Mouse (Mus musculus) adrenal gland, postnatal 0 days (tissue): ENCODE results near the gene Itga9. TPM values are rescaled to one million over a fixed set of nuclear protein-coding genes. Genes with fewer than 3 reads are reported as not detected.

Experiments used
- polyA plus RNA-seq: library from polyadenylated mRNA; unstranded; fragments of >200 nt; fragmentation: Nextera tagmentation; extraction: Ambion mirVana; gene quantifications from 2 replicates; pipeline ENCODE4 v1.2.1, GENCODE M21; 2015

The Itga9 gene
- polyA plus RNA-seq: 19.9 and 26.4 TPM in 2 replicates

DNA sequence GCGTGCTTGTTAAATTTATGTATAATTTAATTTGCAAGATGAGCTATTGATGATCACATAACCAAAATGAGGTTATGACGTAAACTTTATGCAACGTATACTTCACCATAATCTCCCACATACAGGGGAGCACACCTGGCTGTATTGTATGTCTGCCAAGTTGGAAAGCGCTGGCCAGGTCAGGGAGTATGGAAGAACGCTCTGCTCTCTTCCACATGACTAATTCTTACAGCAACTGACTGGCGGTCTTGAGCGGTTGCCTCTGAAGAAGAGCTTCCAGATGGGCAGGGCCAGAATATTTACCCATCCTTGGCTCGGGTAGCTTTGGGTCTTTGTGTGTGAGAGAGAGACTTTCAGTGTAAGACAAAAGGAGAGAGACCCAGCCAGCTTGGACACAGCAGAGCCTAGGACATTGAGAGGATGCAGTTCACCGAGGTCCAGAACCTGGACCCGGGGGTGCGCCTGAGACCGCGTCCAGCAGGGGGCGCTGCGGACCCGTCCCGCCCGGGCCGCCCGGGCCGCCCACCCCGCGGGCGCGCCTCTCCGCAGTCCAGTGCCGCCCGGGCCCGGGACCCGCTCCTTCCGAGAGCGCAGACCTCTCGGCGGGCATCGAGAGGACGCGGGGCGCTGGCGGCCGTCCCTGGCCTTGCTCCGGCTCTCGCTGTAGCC is at the start of gene Itga9:
Itga9 (plus strand) TSS at position 543 of the 669 bp plus-strand sequence.

DNA sequence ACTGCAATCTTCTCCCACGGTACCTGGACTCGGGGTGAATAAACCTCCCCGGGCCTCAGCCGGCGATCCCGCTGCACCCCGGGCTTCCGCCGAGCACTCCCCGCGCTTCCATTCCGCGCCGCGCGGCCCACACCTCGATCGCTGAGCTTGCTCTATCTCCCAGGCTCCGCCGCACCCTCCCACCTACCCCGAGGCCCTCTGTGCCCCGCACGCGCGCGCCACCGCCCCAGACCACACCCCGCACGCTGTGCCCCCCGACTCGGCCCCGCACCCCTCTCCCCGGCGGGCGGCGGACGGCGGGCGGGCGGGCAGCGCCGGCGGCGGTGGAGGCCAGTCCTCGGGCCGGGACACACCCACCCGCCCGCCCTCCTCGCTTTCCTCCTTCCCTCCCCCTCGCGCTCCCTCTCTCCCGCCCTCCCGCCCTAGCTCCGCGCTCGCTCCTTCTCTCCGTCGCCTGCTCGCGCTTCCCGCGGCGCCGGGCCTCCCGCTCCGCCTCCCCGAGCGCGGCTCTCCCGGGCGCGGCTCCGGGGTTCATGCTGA is 319.7 kb downstream of the Itga9 start, which contains the start of gene Ctdspl:
Ctdspl (plus strand) TSS at position 343 of the 540 bp plus-strand sequence.

Other genes starting within 250 kb of the Itga9 start
- 0.16 TPM in 1 of 2 replicates, not detected in the other for gene Eomes, start 128.5 kb upstream of the Itga9 start, polyA plus RNA-seq
- 23.0 and 37.4 TPM in 2 replicates for gene Golga4, start 100.4 kb upstream of the Itga9 start, polyA plus RNA-seq